Comparison of ENCODE assay signal across 28 mouse cellular contexts in the genomic region with DNA sequence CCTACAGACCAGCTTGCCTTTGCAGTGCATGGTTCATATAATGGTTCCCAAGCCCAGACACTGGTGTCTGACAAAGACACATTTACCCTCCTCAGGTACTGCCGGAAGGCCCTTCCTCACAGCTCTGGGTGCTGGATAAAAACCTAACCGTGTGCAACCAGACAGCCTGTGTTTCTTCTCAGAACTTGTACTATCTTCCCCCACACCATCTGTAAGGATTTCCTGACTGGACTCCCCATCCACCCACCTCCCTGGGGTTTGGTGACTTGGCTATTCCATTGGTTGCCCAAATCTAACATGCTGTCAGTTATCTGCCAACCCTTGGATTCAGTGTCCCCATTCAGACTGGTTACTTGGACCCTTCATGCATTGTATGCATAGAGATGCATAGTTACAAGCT.
DNase-seq lines count a peak whose midpoint lies in the region; ATAC-seq and TF ChIP-seq lines count a peak whose summit lies in the region.
"Had no signal": no experiment of that assay in that cellular context is flagged by ENCODE, and none has a peak within 500 bp of the region (broad histone marks: within the 10 kb centered on the region; RNA-seq: fewer than 3 reads in every experiment).

No protein-coding gene starts in this region.

- ATAC-seq in frontal cortex, adult (ENCODE audit: low TSS enrichment), result peak; percentile 65
- no peak for ATAC-seq in granulocyte monocyte progenitor cell, adult 5-6 weeks (replicated peaks; ENCODE audit: poor library complexity, severe bottlenecking)
- ATAC-seq: activated CD4-positive, CD25-positive, alpha-beta regulatory T cell, adult 4 months; CD4-positive, CD25-positive, alpha-beta regulatory T cell, adult 4 months; forebrain, embryonic 14.5 days; Patski had no signal

- no peak for DNase-seq in frontal cortex, postnatal 25 days (ENCODE audit: low spot score in 2 of 2)
- no peak for DNase-seq in layer of hippocampus, adult 2 months (ENCODE audit: low spot score in 2 of 2)
- no peak for DNase-seq in layer of hippocampus, adult 11-12 months (ENCODE audit: low spot score)
- peak; percentile 54 for DNase-seq in right cerebral cortex, adult 18-20 months
- DNase-seq in right cerebral cortex, postnatal 25 days, result no peak
- peak; percentile 68 for DNase-seq in brain, adult 2 months (ENCODE audit: low read depth, low spot score)
- DNase-seq: adrenal gland, adult 8-10 months; adrenal gland, postnatal 14 days; adrenal gland, postnatal 36 days; B cell, adult 2 months; cerebellum, adult 11 months; cerebellum, adult 18-20 months; cerebellum, adult 8-10 months; cerebellum, adult 9-11 months; cerebellum, postnatal 14 days; cerebellum, postnatal 36 days; embryo, embryonic 11 days had no signal

- 0 out of 2 replicates have a peak overlapping the region, but pooled peaks have one; percentile 29 for H3K27ac ChIP-seq in layer of hippocampus, adult 2 months
- H3K27ac ChIP-seq: embryonic facial prominence, embryonic 13.5 days; embryonic facial prominence, embryonic 15.5 days; forebrain, embryonic 10.5 days; forebrain, embryonic 12.5 days had no signal

- no peak for TF ChIP-seq CTCF in layer of hippocampus, adult 2 months (conservative IDR thresholded peaks at IDR 0.05)

- no peak overlapping the region for H3K4me3 ChIP-seq in layer of hippocampus, adult 2 months
- H3K4me3 ChIP-seq: embryonic facial prominence, embryonic 13.5 days; embryonic facial prominence, embryonic 15.5 days; erythroblast, embryonic 14.5 days; forebrain, embryonic 10.5 days; forebrain, embryonic 12.5 days had no signal

Comparison
In these comparisons a context has a peak if more than half of its experiments do, and no peak if none do; other contexts are left out.
1. DNase-seq: peak in right cerebral cortex, adult 18-20 months (single experiment) and brain, adult 2 months (single experiment); none in frontal cortex, postnatal 25 days (0 of 2), layer of hippocampus, adult 2 months (0 of 2), layer of hippocampus, adult 11-12 months (single experiment) and right cerebral cortex, postnatal 25 days (single experiment).